Mouse (Mus musculus) midbrain, postnatal 0 days (tissue): ENCODE results near the gene Ramp2. TPM values are rescaled to one million over a fixed set of nuclear protein-coding genes. Genes with fewer than 3 reads are reported as not detected.
A peak's percentile ranks its signal among the peaks of the same experiment; 100 is the strongest.

ENCODE experiments used
- ATAC-seq: fragments of 200-750 bp; cut with Nextera tagmentation; 2 replicates; pipeline ENCODE4 v1.8.0; 2017; ENCODE audit warnings: moderate number of reproducible peaks, mild to moderate bottlenecking, moderate TSS enrichment, moderate library complexity; ENCODE audit not compliant: low FRiP score
- DNase-seq: peaks from one replicate; pipeline ENCODE4 v3.0.0-alpha.2; 2015; ENCODE audit warnings: low spot score
- H3K27ac ChIP-seq: fragments of 300-500 bp; sonication (generic); 2 replicates; pipeline ENCODE4 v1.5.1; 2014; ENCODE audit warnings: low read depth, mild to moderate bottlenecking, low read length, mixed read lengths
- H3K27me3 ChIP-seq: fragments of 300-500 bp; sonication (generic); 2 replicates; pipeline ENCODE4 v1.6.1; 2014; ENCODE audit warnings: low read length, control low read depth, mixed read lengths; ENCODE audit not compliant: insufficient read depth
- H3K36me3 ChIP-seq: fragments of 300-500 bp; sonication (generic); 2 replicates; pipeline ENCODE4 v1.6.1; 2014; ENCODE audit warnings: low read length, control low read depth, mixed read lengths; ENCODE audit not compliant: insufficient read depth
- H3K4me1 ChIP-seq: fragments of 300-500 bp; sonication (generic); 2 replicates; pipeline ENCODE4 v1.6.1; 2014; ENCODE audit warnings: mild to moderate bottlenecking, control low read depth, antibody characterized with exemption, low read length, mixed read lengths; ENCODE audit not compliant: insufficient read depth
- H3K4me2 ChIP-seq: fragments of 300-500 bp; sonication (generic); 2 replicates; pipeline ENCODE4 v1.6.1; 2014; ENCODE audit warnings: low read depth, mild to moderate bottlenecking, low read length, mixed read lengths; ENCODE audit not compliant: poor library complexity, severe bottlenecking
- H3K4me3 ChIP-seq: fragments of 300-500 bp; sonication (generic); 2 replicates; pipeline ENCODE4 v1.5.1; 2014; ENCODE audit warnings: low read depth, mild to moderate bottlenecking, low read length, moderate library complexity
- H3K9ac ChIP-seq: fragments of 300-500 bp; sonication (generic); replicated peaks from 2 replicates; pipeline ENCODE4 v1.6.1; 2014; ENCODE audit warnings: mild to moderate bottlenecking, low read length, moderate library complexity, mixed read lengths; ENCODE audit not compliant: poor library complexity, severe bottlenecking
- H3K9me3 ChIP-seq: fragments of 300-500 bp; sonication (generic); 2 replicates; pipeline ENCODE4 v1.6.1; 2016; ENCODE audit warnings: low read length, control low read depth
- CTCF ChIP-seq: IDR thresholded peaks from 2 replicates; pipeline ENCODE4 v1.5.1; 2016; ENCODE audit warnings: antibody characterized with exemption, mild to moderate bottlenecking
- WGBS: fragments of 180-500 bp; shearing (Covaris S2); extraction: QIAGEN DNeasy Blood & Tissue Kit; methylation state at CpG from one replicate; pipeline ENCODE4 v1.1.7; 2014; 5-methylcytosine and 5-hydroxymethylcytosine counted together
- polyA plus RNA-seq: library from polyadenylated mRNA; unstranded; fragments of >200 nt; fragmentation: Nextera tagmentation; extraction: Ambion mirVana; gene quantifications from 2 replicates; pipeline ENCODE4 v1.2.1, GENCODE M21; 2015
- total RNA-seq: library from RNA; depleted of rRNA; stranded (reverse); fragments of >200 nt; gene quantifications from 2 replicates; pipeline ENCODE4 v1.2.3, GENCODE M21; 2014

Ramp2 gene
- total and polyA plus RNA-seq, 2 experiments from 2014 or later, result 67.5 to 95.3 TPM

- TF ChIP-seq CTCF, result peak; percentile 27
- peak; percentile 78 for ATAC-seq
- Histone ChIP-seq H3K27ac (peak within 1 kb of the TSS; percentile 93), H3K4me1 (no peaks in the 10 kb centered on the region), H3K9me3 (no peaks in the 10 kb centered on the region), H3K9ac (peak within 1 kb of the TSS; percentile 92), H3K27me3 (no peaks in the 10 kb centered on the region), H3K36me3 (peaks cover 4% of the 10 kb centered on the region; the same call in 1 of the 2 replicates), H3K4me2 (peak within 1 kb of the TSS; percentile 94), H3K4me3 (peak within 1 kb of the TSS; percentile 88)
- DNase-seq, result peak; percentile 91
- under 1% methylated on average over 40 of the region's 40 CpGs for WGBS
Measured at GRCm38 (mm10) chr11:101253613-101254389, 8.0 kb downstream of the Ramp2 start, which contains the start of gene Vps25. Gene Vps25, plus strand, starts transcription at chr11:101253707.

GRCm38 (mm10) chr11:101255826-101256775, 10.3 kb downstream of the Ramp2 start:
- no peak overlapping the region for H3K4me3 ChIP-seq
- no peak for TF ChIP-seq CTCF
- H3K27me3 ChIP-seq, result no peaks in the 10 kb centered on the region
- no peak overlapping the region for H3K9ac ChIP-seq
- no peaks in the 10 kb centered on the region for H3K9me3 ChIP-seq
- H3K4me2 ChIP-seq, result no peak overlapping the region
- peaks cover 4% of the 10 kb centered on the region; the same call in 1 of the 2 replicates for H3K36me3 ChIP-seq
- H3K4me1 ChIP-seq, result 0 out of 2 replicates have a peak, but pooled peaks cover 6% of the 10 kb centered on the region
- H3K27ac ChIP-seq, result no peak overlapping the region
- no peak for ATAC-seq
- 94% methylated on average over 13 of the region's 13 CpGs for whole genome bisulfite sequencing
- DNase-seq, result no peak

GRCm38 (mm10) chr11:101259261-101259712, 13.5 kb downstream of the Ramp2 start:
- no peak overlapping the region for H3K4me2 ChIP-seq
- H3K4me1 ChIP-seq, result 0 out of 2 replicates have a peak, but pooled peaks cover 6% of the 10 kb centered on the region
- no peak for DNase-seq
- no peaks in the 10 kb centered on the region for H3K9me3 ChIP-seq
- peaks cover 4% of the 10 kb centered on the region; the same call in 1 of the 2 replicates for H3K36me3 ChIP-seq
- ATAC-seq, result no peak
- no peak overlapping the region for H3K27ac ChIP-seq
- peaks cover 20% of the 10 kb centered on the region for H3K27me3 ChIP-seq
- H3K4me3 ChIP-seq, result no peak overlapping the region
- 44% methylated on average over 5 of the region's 6 CpGs for WGBS
- TF ChIP-seq CTCF, result no peak
- no peak overlapping the region for H3K9ac ChIP-seq

GRCm38 (mm10) chr11:101259948-101260825, 14.4 kb downstream of the Ramp2 start, which contains the start of gene Wnk4:
Gene Wnk4, plus strand, starts transcription at chr11:101260567.
- peak; percentile 43 for DNase-seq
- no peak for TF ChIP-seq CTCF
- no peak within 1 kb of the TSS for H3K27ac ChIP-seq
- H3K4me1 ChIP-seq, result peaks cover 10% of the 10 kb centered on the region; the same call in 1 of the 2 replicates
- WGBS, result 0% methylated on average over 41 of the region's 43 CpGs
- peak; percentile 61; the same call in 1 of the 2 replicates for ATAC-seq
- peak within 1 kb of the TSS; percentile 95 for H3K4me2 ChIP-seq
- H3K9me3 ChIP-seq, result no peaks in the 10 kb centered on the region
- peaks cover 4% of the 10 kb centered on the region; the same call in 1 of the 2 replicates for H3K36me3 ChIP-seq
- H3K4me3 ChIP-seq, result peak within 1 kb of the TSS; percentile 45
- H3K9ac ChIP-seq, result peak within 1 kb of the TSS; percentile 55
- peaks cover 26% of the 10 kb centered on the region for H3K27me3 ChIP-seq
